Mouse (Mus musculus) CD4-positive naive resting alpha-beta T cell, adult 76 days (primary cell): ENCODE results near the gene Wasf2. TPM values are rescaled to one million over a fixed set of nuclear protein-coding genes. Genes with fewer than 3 reads are reported as not detected.

Source experiments
- total RNA-seq: library from RNA; stranded (reverse); gene quantifications from one replicate; pipeline ENCODE4 v1.2.4, GENCODE M21; 2023

Gene Wasf2
- 268 TPM for total RNA-seq

DNA sequence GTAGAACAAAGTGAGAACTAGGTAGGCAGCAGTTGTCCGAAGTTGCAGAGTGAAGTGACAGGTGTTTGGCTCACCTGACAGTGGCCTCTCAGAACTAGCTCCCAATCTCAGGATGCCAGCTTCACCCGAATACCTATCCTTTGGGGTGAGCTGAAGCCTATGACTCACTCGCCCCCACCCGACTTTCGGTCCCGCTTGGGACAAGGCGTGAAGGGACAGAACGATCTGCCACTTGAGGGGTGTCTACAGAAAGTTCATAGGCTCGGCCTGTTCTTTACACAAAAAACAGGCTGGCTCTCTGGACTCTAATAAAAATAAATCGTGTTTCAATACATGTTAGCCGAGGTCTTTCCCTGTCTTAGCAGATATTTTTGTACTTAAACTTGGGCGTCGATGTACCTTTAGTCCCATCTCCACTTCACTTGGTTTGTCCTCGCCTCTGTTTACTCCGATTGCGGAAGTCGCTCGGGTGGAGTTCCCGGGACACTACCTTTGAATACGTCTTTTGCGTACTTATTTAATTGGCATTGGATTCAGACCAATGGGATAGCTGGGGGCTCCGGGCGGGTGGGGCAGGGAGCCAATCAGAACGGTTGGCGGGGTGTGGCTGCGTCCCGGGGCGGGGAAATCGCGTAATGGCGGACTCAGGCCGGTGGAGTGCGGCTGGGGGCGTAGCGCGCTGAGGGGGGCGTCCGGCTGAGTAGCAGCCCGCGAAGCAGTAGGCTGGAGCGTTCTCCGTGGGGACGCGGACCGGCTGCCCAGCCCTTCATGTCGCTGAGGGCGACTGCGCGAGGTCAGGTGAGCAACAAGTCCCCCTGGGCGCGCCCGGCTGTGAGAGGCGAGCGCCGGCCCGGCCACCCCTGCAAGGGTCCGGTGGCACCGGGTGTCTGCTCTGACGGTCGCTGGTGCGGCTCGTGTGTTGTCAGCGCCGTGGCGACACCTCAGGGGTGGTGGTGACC lies at the start of gene Wasf2:
Wasf2 (plus strand) TSS at position 575 of the 959 bp plus-strand sequence.

DNA sequence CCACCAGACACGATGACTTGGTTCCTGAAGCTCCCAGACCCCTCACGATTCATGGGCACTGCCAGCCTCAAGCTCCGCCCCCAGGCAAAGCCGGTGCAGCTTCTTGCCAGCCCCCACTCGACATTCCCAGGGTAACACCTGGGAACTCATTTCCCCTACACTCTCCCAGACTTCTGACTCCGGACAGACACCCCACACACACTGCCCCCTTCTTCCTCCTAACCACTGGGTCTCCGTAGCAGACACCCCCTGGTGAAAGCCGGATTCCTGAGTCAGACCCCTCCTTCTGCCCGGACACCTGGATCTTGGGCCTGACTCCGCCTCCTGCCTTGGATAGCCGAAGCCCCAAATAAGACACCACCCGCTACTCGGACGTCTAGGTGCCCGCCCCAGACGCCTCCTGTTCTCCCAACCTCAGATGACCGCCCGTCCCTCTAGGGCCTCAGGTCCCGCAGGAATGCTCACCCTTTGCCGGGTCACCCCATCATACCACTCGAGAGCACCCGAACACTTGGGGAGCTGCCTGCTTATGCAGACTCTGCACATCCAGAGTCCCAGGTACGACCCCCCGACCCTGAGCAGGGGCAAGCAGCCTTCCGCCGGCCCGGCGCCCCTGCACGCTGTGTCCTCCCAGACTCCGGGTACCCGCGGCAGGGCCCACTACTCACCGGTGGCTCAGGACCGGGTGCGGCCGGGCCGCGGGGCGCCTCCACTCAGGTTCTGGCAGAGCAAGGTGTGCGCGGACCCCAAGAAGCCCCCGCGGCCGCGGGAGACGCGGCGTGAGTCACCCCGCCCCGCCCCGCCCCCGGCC lies 81.7 kb downstream of the Wasf2 start, which contains the start of the genes Cd164l2 and Gpr3:
Cd164l2 (plus strand) TSS at position 381 of the 811 bp plus-strand sequence.
Gpr3 (minus strand) TSS at position 786 of the 811 bp plus-strand sequence.

DNA sequence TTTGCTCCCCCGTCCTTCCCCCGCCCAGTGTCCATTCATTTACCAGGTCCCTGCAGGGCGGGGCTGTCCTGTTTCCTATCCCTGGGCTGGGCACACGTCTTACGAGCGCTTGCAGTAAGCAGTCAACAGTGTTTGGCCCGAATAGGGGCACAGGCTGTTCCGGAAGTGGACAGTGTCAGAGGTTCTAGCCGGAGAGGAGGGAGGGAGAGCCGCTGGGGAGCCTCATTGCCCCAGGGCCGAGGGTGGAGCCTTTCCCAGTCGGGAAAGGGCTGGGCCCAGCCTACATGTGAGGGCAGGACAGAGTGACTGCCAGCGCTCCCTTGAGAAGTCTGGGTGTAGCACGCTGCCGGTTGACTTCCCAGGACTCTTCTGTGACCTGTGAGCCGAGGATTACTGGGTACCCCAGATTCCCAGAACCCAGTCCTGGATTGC lies 110.2 kb downstream of the Wasf2 start, which contains the start of gene Map3k6:
Map3k6 (plus strand) TSS at position 329 of the 432 bp plus-strand sequence.

Other genes with a start within 250 kb of the Wasf2 start
- gene Stx12, start 246.0 kb upstream of the Wasf2 start, total RNA-seq = 11.8 TPM
- gene Fam76a, start 207.9 kb upstream of the Wasf2 start, total RNA-seq = 38.3 TPM
- gene Fgr, start 156.4 kb upstream of the Wasf2 start, total RNA-seq = 4.5 TPM
- 65.2 TPM for gene Ahdc1, start 119.2 kb upstream of the Wasf2 start, total RNA-seq
- gene Cd164l2, start 81.6 kb downstream of the Wasf2 start, total RNA-seq = 3.4 TPM
- 1.2 TPM for gene Gpr3, start 82.0 kb downstream of the Wasf2 start, total RNA-seq
- 0.12 TPM for gene Map3k6, start 110.3 kb downstream of the Wasf2 start, total RNA-seq
- 16.4 TPM for gene Sytl1, start 132.6 kb downstream of the Wasf2 start, total RNA-seq
- 81.4 TPM for gene Tmem222, start 147.3 kb downstream of the Wasf2 start, total RNA-seq
- gene Wdtc1, start 223.0 kb downstream of the Wasf2 start, total RNA-seq = 32.1 TPM
- 49.9 TPM for gene Slc9a1, start 239.2 kb downstream of the Wasf2 start, total RNA-seq